Mouse (Mus musculus) midbrain, postnatal 0 days (tissue): ENCODE results near the gene Gm10643. TPM values are rescaled to one million over a fixed set of nuclear protein-coding genes. Genes with fewer than 3 reads are reported as not detected.

ENCODE experiments used
- ATAC-seq: fragments of 200-750 bp; cut with Nextera tagmentation; 2 replicates; pipeline ENCODE4 v1.8.0; 2017; ENCODE audit warnings: moderate number of reproducible peaks, mild to moderate bottlenecking, moderate TSS enrichment, moderate library complexity; ENCODE audit not compliant: low FRiP score
- DNase-seq: peaks from one replicate; pipeline ENCODE4 v3.0.0-alpha.2; 2015; ENCODE audit warnings: low spot score
- H3K27ac ChIP-seq: fragments of 300-500 bp; sonication (generic); 2 replicates; pipeline ENCODE4 v1.5.1; 2014; ENCODE audit warnings: low read depth, mild to moderate bottlenecking, low read length, mixed read lengths
- H3K27me3 ChIP-seq: fragments of 300-500 bp; sonication (generic); 2 replicates; pipeline ENCODE4 v1.6.1; 2014; ENCODE audit warnings: low read length, control low read depth, mixed read lengths; ENCODE audit not compliant: insufficient read depth
- H3K36me3 ChIP-seq: fragments of 300-500 bp; sonication (generic); 2 replicates; pipeline ENCODE4 v1.6.1; 2014; ENCODE audit warnings: low read length, control low read depth, mixed read lengths; ENCODE audit not compliant: insufficient read depth
- H3K4me1 ChIP-seq: fragments of 300-500 bp; sonication (generic); 2 replicates; pipeline ENCODE4 v1.6.1; 2014; ENCODE audit warnings: mild to moderate bottlenecking, control low read depth, antibody characterized with exemption, low read length, mixed read lengths; ENCODE audit not compliant: insufficient read depth
- H3K4me2 ChIP-seq: fragments of 300-500 bp; sonication (generic); 2 replicates; pipeline ENCODE4 v1.6.1; 2014; ENCODE audit warnings: low read depth, mild to moderate bottlenecking, low read length, mixed read lengths; ENCODE audit not compliant: poor library complexity, severe bottlenecking
- H3K4me3 ChIP-seq: fragments of 300-500 bp; sonication (generic); 2 replicates; pipeline ENCODE4 v1.5.1; 2014; ENCODE audit warnings: low read depth, mild to moderate bottlenecking, low read length, moderate library complexity
- H3K9ac ChIP-seq: fragments of 300-500 bp; sonication (generic); replicated peaks from 2 replicates; pipeline ENCODE4 v1.6.1; 2014; ENCODE audit warnings: mild to moderate bottlenecking, low read length, moderate library complexity, mixed read lengths; ENCODE audit not compliant: poor library complexity, severe bottlenecking
- H3K9me3 ChIP-seq: fragments of 300-500 bp; sonication (generic); 2 replicates; pipeline ENCODE4 v1.6.1; 2016; ENCODE audit warnings: low read length, control low read depth
- CTCF ChIP-seq: IDR thresholded peaks from 2 replicates; pipeline ENCODE4 v1.5.1; 2016; ENCODE audit warnings: antibody characterized with exemption, mild to moderate bottlenecking
- WGBS: fragments of 180-500 bp; shearing (Covaris S2); extraction: QIAGEN DNeasy Blood & Tissue Kit; methylation state at CpG from one replicate; pipeline ENCODE4 v1.1.7; 2014; 5-methylcytosine and 5-hydroxymethylcytosine counted together
- polyA plus RNA-seq: library from polyadenylated mRNA; unstranded; fragments of >200 nt; fragmentation: Nextera tagmentation; extraction: Ambion mirVana; gene quantifications from 2 replicates; pipeline ENCODE4 v1.2.1, GENCODE M21; 2015
- total RNA-seq: library from RNA; depleted of rRNA; stranded (reverse); fragments of >200 nt; gene quantifications from 2 replicates; pipeline ENCODE4 v1.2.3, GENCODE M21; 2014

The Gm10643 gene
- total and polyA plus RNA-seq, 2 experiments from 2014 or later = 1.7 to 3.0 TPM

GRCm38 (mm10) chr8:84065457-84066072 is 628 bp upstream of the Gm10643 start:
- no peak for DNase-seq
- 22% methylated on average over 5 of the region's 5 CpGs for WGBS
- Histone ChIP-seq H3K27ac (peak overlapping the region; percentile 79), H3K4me3 (peak overlapping the region; percentile 49), H3K9ac (peak overlapping the region; percentile 66), H3K4me2 (peak overlapping the region; percentile 87), H3K9me3 (no peaks in the 10 kb centered on the region), H3K36me3 (no peaks in the 10 kb centered on the region), H3K27me3 (no peaks in the 10 kb centered on the region), H3K4me1 (peaks cover 8% of the 10 kb centered on the region)
- no peak for TF ChIP-seq CTCF
- ATAC-seq = no peak

GRCm38 (mm10) chr8:84063861-84064610 is 901 bp downstream of the Gm10643 start:
- Histone ChIP-seq H3K4me1 (peaks cover 8% of the 10 kb centered on the region), H3K27me3 (no peaks in the 10 kb centered on the region), H3K9ac (no peak overlapping the region), H3K36me3 (no peaks in the 10 kb centered on the region), H3K4me2 (no peak overlapping the region), H3K4me3 (no peak overlapping the region), H3K9me3 (no peaks in the 10 kb centered on the region), H3K27ac (no peak overlapping the region)
- WGBS = 74% methylated on average over 8 of the region's 8 CpGs
- DNase-seq = no peak
- TF ChIP-seq CTCF = no peak
- no peak for ATAC-seq

DNA sequence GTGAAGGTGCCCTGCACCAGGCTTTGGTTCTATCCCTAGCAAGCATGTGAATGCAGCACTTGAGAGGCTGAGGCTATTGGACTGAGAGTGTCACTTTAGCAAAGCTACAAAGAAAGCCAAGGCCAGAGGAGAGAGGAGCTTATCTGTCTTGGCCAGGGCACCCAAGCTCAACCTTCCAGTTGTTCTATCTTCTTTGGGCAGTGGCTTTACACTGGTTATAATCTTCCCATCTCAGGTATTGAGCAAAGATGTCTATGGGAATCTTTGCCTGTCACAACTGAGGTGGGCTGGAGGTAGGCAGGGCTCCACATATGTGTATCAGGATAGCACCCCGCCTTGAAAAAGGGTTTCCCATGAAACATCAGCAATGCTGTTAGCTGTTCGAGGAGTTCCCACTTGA is 4.7 kb downstream of the Gm10643 start:
- Histone ChIP-seq H3K36me3 (no peaks in the 10 kb centered on the region), H3K4me2 (no peak overlapping the region), H3K4me1 (no peaks in the 10 kb centered on the region), H3K27me3 (no peaks in the 10 kb centered on the region), H3K9ac (no peak overlapping the region), H3K4me3 (no peak overlapping the region), H3K27ac (no peak overlapping the region), H3K9me3 (no peaks in the 10 kb centered on the region)
- no peak for TF ChIP-seq CTCF
- no peak for DNase-seq
- ATAC-seq = no peak
- 81% methylated on average over 2 of the region's 2 CpGs for WGBS

- DNase-seq (no peak), ATAC-seq (no peak)
- H3K27me3 ChIP-seq = no peaks in the 10 kb centered on the region
- TF ChIP-seq CTCF = no peak
- H3K36me3 ChIP-seq = no peaks in the 10 kb centered on the region
- H3K27ac ChIP-seq = no peak overlapping the region
- no peak overlapping the region for H3K9ac ChIP-seq
- H3K4me2 ChIP-seq = no peak overlapping the region
- no peaks in the 10 kb centered on the region for H3K9me3 ChIP-seq
- H3K4me1 ChIP-seq = no peaks in the 10 kb centered on the region
- no peak overlapping the region for H3K4me3 ChIP-seq
- 95% methylated on average over 2 of the region's 2 CpGs for WGBS
Observed at GRCm38 (mm10) chr8:84059226-84059625, 5.7 kb downstream of the Gm10643 start.

DNA sequence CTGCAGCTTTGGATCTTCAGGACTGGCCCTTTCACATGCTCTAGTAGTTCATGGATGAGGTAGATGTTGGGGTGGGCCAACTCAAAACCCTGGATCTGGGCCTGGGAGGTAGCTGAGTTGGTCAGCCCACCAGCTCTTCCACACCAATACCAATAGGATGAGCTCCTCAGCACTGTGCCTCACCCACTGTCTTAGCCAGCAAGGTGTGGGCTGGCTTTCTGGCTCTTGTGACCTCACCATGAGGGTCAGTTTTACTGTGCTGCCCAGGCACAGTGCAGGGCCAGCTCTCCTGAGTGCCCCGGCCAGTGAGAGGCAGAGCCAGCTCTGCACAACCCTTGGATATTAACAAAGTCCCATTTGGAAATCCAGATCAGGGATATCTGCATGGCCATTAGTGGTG is 7.1 kb downstream of the Gm10643 start:
- no peak for TF ChIP-seq CTCF
- H3K4me2 ChIP-seq = no peak overlapping the region
- no peaks in the 10 kb centered on the region for H3K9me3 ChIP-seq
- no peak for DNase-seq
- H3K9ac ChIP-seq = no peak overlapping the region
- H3K4me3 ChIP-seq = no peak overlapping the region
- WGBS = 69% methylated on average over 1 of the region's 1 CpGs
- no peak for ATAC-seq
- no peaks in the 10 kb centered on the region for H3K4me1 ChIP-seq
- no peaks in the 10 kb centered on the region for H3K36me3 ChIP-seq
- H3K27me3 ChIP-seq = no peaks in the 10 kb centered on the region
- H3K27ac ChIP-seq = no peak overlapping the region

DNA sequence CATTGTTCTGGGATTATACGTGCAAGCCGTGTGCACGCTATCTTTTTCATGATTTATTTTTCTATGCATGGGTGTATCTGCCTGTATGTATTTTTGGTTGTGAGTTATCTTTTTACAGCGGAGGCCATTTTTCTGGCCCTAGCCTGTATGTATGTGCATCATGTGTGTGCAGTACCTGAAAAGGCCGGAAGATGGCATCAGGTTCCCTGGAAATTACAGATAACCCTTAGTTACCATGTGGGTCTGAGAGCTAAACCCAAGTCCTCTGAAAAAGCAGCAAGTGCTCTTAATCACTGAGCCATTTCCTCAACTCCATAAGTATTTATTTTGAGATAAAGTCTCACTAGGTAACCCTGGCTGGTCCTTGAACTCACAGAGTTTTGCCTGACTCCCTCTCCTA is 11.7 kb downstream of the Gm10643 start:
- Histone ChIP-seq H3K9me3 (no peaks in the 10 kb centered on the region), H3K9ac (no peak overlapping the region), H3K36me3 (no peaks in the 10 kb centered on the region), H3K4me2 (no peak overlapping the region), H3K27me3 (no peaks in the 10 kb centered on the region), H3K4me3 (no peak overlapping the region), H3K27ac (no peak overlapping the region), H3K4me1 (no peaks in the 10 kb centered on the region)
- no peak for TF ChIP-seq CTCF
- DNase-seq = no peak
- no peak for ATAC-seq
- 94% methylated on average over 5 of the region's 5 CpGs for WGBS
